Mouse (Mus musculus) layer of hippocampus, postnatal 36 days (tissue): ENCODE results near the gene Copg2. TPM values are rescaled to one million over a fixed set of nuclear protein-coding genes. Genes with fewer than 3 reads are reported as not detected.
"Not testable (repeated sequence)": the region's sequence is repeated elsewhere in the genome, so short reads cannot be mapped to it uniquely, and the experiment has no call there.

Source experiments
- DNase-seq, 2 experiments: peaks; one replicate each; pipeline ENCODE4 v3.0.0; 2022
- total RNA-seq, 2 experiments: library from RNA; stranded (reverse); gene quantifications; 2 replicates each; pipeline ENCODE4 v1.2.3; 2021

The Copg2 gene
- total RNA-seq, 2 experiments from 2014 or later, result 76.6 to 79.9 TPM

DNA sequence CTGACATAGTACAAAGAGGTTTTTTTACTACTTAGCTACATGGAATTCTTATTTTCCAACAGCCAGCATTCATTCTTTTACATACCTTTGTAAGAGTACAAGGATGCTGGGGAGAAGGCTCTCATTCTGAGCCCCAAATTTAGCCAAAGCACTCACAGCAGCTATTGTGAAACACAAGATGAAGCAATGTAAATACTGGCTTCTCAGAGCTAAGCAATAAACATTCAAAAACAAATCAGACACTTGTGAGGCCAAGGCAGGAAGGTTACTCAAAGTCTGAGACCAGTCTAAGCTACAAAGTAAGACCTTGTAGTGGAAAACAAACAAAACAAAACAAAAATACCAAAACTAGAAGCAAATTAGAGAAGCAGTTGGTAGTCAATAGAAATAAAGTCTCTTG is 83.0 kb downstream of the Copg2 start:
- DNase-seq, result no peak

DNA sequence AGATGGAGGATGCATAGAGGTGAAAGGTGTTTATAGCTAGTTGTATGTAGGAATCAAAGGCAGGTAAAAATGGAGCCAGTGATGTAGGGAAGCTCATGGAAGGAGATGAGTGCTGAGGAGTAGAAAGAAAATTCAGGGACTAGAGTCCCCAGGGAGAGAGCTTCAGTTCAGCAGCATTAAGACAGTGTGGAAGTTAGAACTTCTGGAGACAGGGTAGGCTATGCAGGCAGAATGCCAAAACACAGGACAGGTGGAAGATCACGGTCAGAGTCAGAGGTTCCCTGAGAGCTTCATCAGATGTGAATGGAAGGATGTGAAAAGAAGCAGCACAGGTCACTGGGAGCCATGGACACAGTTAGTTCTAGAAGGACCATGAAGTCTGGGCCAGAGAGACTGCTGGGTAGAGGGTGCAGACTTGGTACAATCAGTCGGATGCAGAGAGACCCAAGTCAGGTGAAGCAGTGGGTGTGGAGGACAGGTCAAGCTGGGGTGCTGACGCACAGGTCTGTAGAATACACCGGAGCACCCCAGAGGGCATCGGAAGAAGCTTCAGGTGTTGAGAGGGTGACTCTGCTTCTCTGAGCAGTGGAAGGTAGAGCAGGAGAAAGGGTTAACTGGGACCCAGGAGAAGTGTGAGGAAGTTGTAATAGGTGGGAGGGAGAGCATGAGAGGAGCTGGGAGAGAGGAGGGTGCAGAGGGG is 91.4 kb downstream of the Copg2 start:
- DNase-seq, result no peak

DNA sequence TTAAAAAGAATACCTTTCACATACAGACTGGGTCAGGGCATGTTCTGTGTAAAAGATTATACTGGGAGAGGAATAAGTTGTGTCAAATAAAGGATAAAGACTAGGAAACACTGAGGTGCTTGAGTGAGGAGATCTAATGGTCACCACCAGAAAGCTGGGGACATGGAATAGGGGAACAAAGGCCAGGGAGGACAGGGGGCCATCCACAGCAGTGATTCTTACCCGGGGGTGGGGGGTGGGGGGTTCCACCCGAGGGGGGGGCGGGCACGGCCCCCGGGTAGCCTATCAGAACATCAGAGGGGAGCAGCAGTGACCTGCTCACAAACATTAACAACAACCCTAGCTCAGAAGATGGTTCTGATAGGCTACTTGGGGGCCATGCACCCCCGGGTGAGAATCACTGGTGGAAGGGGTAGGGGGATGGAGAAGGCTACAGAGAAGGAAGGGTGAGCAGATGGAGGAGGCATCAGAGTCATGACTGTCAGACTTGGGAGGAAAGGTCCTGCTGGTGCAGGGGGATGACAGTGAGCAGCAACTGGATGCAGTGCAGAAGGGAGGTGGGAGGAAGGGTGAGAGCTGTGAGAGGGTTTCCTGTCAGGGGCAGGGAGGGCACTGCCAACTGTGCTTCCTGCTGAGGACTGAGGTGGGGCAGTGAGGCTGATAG is 92.1 kb downstream of the Copg2 start:
- DNase-seq, result peak; percentile 25

DNA sequence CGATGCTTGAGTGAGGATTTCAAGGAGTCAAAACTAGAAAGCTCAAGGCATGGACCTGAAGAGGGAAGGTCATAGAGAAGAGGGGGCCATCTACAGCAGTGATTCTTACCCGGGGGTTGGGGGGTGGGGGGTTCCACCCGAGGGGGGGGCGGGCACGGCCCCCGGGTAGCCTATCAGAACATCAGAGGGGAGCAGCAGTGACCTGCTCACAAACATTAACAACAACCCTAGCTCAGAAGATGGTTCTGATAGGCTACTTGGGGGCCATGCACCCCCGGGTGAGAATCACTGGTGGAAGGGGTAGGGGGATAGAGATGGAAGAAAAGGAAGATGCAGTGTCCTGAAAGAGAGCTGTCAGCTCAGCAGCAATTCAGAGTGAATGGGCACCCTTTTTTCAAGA is 93.7 kb downstream of the Copg2 start:
- DNase-seq, result not testable (repeated sequence)

DNA sequence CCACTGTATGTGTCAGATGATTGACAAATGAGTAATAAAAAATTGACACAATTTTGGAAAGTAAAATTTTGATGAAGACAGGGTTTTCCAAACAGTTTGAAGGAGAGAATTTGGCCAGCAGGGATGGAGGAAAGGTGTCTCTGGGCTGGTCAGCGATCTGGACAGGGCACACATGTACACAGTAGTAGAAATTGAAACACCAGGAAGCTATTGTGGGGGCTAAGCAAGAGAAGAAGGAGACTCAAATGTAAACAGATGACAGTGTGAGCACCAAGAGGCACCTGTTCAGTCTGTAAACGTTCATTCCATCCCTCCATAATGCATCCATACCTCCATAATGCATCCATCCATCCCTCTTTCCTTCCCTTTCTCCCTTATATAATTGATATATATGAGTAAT is 145.4 kb downstream of the Copg2 start:
- no peak for DNase-seq

DNA sequence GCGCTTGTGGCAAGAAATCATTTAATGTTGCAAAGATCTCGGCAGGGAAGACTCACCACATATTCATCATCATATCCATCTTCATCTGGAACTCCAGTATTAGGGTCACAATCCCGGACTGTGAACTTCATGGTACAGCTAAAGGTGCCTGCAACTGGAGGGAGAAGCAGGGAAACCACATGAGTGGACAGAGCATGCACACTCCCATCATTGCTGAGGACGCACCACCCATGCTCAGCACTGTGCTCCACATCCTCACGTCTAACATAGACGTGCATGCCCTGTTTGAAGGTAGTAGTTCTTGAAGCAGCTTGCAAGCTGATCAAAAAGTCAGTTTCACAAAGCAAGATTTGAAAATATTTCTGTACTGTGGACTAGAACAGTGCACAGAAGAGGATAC is 146.1 kb downstream of the Copg2 start:
- no peak for DNase-seq

DNA sequence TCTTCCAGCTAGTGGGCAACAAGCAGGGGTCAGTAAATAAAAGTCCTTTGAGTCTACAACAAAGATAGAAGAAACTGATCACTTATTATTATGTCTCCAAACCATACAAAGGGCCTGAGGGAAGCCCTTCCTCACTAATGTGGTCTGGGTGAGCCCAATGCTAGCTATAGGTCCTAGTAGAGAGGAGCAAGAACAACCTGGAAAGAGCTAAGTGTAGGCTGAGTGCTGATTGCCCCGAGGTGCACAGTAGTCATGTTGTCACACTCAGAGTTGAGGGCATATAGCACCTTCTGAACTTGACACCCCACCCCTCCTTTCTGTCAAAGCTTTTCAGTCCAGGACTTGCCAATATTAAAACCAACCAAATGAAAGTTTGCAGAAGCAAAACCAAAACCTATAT is 146.7 kb downstream of the Copg2 start:
- DNase-seq, result no peak

DNA sequence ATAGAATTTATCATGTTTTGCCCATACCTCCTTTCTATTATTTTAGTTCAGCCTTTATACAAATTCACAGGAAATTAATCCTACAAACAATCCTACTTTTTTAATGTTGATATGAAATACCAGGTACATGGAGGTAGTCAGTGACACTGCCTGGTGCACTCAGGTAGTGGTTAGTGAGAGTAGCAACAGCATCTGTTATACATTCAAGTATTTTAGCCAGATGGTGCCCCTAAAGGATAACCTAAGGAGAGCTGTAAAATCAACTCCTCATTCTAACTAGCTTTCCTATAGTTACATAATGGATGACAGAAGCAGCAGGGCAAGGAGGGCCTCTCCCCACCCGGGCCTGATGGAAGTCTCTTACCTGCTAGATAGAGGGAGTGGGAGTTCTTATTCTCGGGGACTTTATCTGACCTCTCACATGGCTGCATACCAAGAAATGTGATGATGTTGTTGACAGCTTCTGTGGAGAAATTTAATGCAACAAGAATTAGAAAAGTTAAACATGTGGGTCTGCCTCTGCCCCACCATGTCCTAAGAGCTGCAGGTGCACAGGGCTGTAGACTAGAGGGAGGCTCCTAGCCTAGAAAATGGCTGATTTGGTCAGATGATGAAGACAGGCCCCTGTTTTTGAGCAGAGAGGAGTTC is 147.4 kb downstream of the Copg2 start:
- no peak for DNase-seq

DNA sequence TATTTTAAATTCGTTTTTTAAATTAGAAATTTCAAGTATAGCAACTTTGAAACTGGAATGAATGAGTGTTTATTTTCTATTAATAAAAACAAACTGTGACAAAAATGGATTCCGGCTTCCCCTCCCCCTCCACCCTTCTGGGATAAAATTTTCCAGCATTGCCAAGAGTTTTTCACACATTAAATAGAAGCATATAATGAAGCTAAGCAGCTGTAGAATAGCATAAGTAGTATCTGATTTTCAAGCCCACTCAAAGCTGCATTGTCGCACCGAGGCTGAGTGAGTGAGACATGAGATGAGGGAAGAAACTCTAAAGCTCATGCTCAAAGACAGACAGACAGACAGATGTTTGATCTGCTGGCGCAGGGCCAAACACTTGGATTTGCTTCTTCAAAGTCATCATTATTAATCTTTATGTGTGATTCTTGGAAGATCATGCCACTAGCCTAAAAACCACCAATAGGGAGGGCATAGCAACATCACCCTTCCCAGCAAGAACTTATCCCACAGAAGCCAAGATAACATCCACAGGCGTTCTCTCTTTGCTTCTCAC is 148.2 kb downstream of the Copg2 start:
- no peak for DNase-seq

DNA sequence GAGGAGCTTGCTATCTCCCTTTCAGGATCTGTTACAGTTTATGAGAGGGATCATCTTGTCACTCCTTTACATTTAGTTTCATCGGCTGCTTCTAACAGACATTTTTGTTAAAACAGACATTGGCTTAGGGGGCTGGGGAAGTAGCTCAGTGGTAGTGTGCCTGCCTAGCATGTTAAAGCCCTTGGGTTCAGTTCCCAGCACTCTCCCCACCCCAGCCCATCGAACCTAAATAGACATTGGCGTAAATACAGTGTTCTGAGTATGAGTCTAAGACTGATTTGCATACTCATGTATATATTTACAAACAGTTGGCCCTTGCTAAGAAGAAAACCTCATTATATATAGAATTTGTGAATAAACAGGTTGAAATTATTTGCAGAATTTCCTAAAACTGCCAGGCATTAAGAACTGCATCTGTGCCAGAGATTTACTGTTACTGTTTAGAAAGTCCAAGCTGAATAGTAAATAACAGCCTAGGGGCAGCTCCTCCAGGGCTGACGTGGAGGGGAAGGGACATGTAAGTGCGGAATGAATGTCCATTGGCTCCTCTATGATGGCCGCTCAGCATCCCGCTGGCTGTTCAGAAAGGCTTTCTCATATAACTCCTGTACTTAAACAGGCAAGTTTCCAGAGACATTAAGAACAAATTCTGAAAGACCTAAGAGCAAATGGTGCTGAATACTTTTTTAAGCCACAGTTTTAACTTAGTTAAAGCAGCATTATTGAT is 148.8 kb downstream of the Copg2 start:
- no peak for DNase-seq

DNA sequence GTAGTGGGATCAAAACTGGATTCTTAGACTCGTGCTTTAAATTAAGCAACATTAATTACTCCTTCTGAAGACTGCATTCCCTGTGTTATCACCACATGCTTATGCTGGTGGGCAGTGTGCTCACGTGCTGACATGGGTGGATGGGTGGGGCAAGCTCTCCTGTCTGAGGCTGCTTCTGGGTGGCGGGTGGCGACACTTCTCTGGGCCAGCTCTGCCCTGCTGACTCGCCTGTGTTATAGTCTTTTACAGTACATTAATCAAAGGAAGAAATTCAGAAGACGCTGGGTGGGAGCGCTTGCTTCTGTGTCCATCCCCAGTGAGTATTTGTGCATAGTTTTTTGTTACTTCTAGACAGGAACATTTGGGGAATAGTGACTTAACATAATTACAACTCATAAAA is 151.0 kb downstream of the Copg2 start:
- no peak for DNase-seq

DNA sequence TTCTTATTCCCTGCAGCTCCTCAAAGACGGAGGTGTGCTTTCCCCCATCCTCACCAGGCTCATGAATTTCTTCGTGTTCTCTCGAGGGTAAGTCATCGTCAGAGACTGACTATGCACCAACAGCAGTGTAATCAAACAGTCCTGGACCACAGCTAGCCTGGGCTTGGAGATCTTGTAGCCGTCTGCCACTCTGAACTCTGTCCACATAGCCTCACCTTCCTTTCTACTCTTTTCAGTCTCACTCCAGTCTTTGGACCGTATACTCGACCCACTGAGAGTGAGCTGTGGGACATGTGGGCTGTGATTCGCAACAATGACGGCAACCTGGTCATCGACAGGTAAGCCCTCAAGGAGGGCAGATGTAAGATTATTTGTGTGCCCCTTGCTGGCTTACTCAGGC is 151.7 kb downstream of the Copg2 start:
- no peak for DNase-seq

DNA sequence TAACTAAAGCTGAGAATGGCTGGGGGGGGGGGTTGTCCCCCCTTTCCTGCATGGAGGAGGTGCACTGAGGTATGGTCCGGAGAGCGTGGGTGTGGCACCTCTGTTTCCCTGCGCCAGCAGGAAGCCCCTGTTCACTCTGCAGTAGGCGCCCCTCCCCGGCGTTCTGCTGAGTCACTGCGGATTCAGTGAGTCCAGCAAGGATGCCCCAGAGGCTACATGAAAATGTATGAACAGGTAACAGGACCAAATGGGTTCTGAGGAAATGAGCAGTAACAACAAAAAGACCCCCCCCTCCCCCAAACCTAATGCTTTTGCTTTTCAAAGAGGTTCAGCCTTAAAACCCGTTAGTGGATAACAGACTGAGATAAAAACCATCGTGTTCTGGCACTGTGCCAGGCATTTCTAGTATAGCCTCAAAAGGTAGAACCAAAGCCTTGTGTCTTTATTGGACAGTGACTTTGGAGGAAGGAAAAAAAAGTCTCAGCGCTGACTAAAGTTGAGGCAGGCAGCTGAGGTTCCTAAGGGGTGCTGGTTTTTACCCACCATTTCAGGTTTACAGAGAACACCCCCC is 157.3 kb downstream of the Copg2 start:
- no peak for DNase-seq

DNA sequence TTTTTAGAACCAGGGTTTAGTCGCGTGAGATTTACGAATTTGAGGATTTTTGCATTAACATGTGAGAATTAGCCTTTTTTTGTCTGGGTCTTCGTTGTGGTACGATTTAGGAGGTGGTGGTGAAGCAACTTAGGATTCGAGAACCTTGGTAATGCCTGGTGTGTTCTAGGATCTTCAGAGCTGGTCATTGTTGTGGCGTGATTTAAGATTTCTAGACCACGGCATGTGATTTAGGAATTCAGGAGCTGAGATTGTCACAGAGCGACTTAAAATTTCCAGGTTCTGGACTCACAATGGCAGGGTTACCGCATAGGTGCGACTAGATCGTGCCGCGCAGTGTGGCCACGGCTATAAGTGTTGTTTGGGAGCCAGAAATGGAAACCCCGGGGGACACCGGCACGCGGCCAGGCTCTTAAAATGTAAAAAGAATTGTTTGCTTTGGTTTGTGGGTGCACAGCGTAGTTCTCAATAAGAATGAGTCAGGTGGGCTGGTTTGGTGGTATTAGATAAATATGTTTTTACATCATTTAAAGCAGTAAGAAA is 158.1 kb downstream of the Copg2 start:
- DNase-seq, result no peak

DNA sequence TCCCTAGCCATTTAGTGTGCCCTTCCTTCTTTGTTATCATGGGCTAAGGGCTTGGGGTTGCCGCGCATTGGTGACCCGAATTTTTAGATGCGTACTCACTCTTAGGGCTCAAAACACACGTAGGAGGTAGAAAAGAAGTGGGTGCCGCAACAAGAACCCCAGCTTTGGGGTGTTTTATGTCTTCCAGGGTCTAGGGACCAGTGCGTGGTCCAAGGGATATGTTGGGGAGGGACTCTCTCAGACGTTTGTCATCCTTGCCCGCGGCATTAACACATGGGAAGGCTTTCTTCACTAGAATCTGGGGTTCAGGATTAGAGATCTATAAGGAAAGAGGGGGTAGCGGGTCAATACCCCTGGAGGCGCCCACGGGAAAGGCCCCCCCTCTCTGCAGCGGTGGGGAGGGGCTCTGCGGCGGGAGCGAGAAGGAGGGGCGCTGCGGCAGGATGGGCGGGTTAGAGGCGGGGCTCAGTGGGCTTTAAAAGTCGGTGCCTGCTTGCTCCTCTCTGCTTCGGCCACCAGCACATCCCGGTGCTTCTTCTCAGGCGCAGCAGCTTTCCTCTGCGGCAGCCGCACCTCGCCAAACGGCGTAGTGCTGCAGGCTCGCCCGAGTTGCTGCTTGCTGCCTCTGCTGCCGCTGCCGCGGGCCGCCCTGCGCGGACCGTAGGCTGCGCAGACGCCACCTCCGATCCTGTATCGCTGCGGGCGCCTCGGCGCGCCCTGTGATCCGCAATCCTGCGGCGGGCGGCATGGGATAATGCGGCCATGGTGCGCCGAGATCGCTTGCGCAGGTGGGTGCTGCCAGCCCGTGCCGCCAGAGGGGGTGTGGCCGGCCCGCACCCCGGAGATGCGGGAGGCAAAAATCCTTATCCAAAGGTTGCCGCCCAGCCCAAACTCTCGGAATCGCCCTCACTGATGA is 158.8 kb downstream of the Copg2 start:
- DNase-seq, result peak; percentile 68 to 77

DNA sequence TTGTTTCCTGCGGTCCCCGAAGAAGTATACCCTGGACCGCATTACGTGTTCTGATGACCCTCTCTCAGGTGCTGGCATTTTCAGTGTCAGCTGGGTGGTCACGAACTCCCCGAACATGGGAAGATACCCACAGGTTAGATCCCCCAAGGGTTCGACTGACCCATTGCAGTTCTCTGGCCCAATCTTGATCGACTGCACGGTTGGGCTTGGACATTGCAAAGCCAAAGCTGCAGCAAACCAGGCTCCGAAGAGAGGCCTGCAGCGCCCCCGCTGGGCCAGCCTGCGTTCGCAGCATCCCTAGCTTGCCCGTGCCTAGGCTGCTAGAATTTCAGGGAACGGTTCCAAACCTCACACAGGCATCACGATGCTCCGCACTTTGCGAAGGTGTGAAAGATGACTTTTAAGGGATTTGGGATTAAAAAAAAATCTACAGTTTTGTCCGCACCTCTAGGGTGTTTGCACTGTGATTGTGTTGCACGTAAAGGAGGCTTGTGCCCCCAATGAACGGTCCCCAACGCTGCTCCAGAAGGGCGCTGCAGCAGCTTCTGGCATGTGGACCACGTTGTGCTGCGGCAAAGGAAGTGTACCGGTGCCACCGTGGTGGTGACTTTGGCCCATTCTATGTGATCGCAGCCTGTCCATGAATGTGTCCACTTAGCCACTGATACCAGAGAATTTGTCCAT is 159.6 kb downstream of the Copg2 start:
- peak; percentile 61 to 72 for DNase-seq

DNA sequence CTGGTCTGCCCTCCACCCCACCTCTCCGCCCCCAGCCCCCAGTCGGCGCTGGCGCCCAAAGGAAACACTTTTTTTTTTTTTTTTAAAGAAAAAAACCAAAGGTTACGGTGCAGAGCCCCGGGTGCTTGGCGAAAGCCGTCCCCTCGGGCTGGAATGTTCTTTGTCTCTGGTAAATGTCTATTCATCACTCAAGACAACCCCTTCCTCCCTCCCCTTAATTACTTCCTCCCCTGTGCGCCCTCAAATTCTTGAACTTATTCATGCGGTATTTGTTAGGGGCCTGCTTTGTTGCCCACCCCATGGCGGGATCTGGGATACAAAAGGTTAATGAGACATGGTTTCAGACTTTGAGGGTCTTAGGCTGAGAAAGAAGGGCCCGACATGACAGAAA is 160.2 kb downstream of the Copg2 start:
- DNase-seq, result no peak

DNA sequence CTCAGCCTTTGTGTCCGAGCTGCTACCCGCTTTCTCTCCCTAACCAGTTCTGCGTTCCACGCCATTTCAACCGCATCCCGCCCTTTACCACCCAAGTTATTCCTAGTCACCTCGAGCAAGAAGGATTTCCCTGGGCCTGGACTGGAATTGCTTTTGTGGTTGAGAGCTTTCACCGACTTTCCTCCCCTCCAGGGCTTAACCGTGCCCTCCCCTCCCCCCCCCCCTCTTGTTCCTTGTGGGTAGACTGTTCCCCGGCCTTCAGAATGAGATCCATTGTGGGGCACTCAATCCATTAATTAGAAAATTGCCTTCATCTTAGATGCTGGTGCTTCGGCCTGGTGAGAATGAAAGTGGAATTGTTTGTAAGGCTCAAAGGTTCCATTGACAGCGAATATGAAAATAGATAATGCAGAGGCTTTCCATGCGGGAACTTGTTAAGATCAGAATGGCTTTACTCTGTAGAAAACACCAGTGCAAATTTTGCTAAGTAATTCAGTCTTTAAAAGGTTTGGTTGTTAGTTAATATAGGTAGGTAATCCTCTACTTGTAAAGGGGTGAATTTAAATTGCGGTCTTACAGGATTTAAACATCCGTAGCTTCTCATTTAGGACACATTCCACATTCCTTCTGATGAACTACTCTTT is 160.7 kb downstream of the Copg2 start:
- DNase-seq, result no peak

DNA sequence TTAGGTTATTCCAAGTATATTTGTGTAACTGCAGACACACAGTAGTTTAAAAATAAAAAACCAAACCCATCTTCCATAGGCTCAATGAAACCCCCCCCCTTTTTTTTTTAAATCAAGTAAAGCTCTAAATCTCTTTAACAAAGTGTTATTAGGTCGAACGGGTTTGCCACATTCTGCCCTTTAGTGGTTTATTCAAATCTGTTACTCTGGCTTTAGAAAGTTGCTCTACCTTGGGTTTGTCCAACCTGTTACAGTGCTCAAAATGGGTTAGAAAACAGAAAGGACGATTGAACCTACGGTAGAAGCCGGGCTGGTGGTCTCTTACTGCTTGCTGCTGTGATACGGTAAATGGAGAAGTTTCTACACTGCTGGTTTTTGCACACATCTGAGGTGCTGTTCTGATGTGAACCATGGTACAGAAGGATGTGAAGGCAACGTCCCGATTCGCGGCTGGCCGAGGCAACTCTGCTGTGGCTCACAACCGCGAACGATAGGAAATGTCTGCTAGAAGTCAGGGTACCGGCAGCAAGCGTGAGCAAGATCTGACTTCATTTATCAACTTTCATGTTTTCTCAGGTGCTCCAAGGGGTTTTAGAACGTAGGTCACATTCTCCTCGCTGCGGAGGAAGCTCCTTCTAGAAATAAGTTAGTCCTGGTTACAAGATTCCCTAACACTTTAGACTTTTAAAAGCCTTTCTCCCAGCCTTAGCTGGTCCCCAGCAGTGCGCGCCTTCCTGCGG is 161.4 kb downstream of the Copg2 start:
- no peak for DNase-seq
